Mouse (Mus musculus) erythroblast, adult 5-6 weeks (primary cell): ENCODE results near the gene Obscn. TPM values are rescaled to one million over a fixed set of nuclear protein-coding genes. Genes with fewer than 3 reads are reported as not detected.

Experiments
- ATAC-seq: replicated peaks from 2 replicates; pipeline ENCODE4 v1.8.0; 2016; ENCODE audit warnings: moderate number of reproducible peaks, mild to moderate bottlenecking, moderate TSS enrichment, inconsistent platforms; ENCODE audit not compliant: poor library complexity, low FRiP score, severe bottlenecking
- total RNA-seq, 2 experiments: library from RNA; stranded (forward) in 1 of 2; stranded (reverse) in 1 of 2; fragments of 150-400 nt in 1 of 2; fragments of 200-764, 138-1000 nt in 1 of 2; gene quantifications; 2 replicates each; pipeline versions ENCODE4 v1.2.3 to v1.2.4; 2015 to 2017; ENCODE audit warnings: low replicate concordance in 2 of 2

Gene Obscn
- total RNA-seq (2015; ENCODE audit: low replicate concordance) (0.42 and 0.96 TPM in 2 replicates), total RNA-seq (2017; ENCODE audit: low replicate concordance) (2.7 and 4.5 TPM in 2 replicates)

- no peak for ATAC-seq
These were observed at the start of gene Obscn for GRCm38 (mm10) chr11:59135904-59136452. Gene Obscn, minus strand, starts transcription at chr11:59136402.

- ATAC-seq, result no peak
These were observed 49.3 kb upstream of the Obscn start for GRCm38 (mm10) chr11:59185490-59185889.

DNA sequence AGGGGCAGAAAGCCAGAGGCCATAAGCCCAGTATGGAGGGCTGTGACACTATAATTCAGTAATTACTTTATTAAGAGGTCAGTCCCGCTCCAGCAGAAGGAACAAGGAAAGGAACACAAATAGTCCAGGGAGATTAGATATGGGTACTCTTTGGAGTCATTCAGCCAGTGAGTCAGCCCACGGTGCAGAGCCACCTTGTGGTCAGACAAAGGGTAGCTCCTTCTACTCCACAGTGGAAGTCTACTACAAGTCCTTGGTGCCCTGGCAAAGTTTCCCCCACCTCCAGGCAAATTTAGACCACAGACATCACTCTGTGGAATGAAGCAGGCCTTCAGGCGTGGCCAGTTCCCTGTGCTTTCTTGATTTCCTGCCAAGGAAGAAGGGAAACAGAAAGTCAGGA lies 47.6 kb upstream of the Obscn start:
- peak; percentile 88 for ATAC-seq

DNA sequence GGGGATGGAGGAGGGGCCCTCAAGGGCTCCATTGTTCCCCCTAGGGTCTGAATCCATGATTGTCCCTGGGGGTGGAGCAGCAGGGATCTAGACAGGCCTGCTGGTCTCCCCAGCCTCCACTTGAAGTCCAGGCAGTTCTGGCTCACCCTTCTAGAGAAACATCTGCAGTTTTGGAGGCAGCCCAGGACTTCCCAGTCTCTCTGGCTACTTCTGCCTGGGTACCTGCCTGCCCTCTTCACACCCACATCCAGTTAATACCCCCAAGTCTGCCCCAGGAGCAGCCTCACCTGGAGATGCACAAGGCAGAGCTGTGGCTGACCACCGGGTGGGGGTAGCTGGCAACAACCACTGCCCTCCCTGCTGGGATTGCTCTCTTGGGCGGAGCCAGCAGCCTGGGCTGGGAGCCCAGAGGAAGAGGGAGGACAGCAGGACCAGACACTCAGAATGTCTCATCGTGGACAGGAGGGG lies 46.7 kb upstream of the Obscn start, which contains the start of gene Gjc2:
Gjc2 (minus strand) TSS at position 350 of the 468 bp plus-strand sequence.
- peak; percentile 42 for ATAC-seq

DNA sequence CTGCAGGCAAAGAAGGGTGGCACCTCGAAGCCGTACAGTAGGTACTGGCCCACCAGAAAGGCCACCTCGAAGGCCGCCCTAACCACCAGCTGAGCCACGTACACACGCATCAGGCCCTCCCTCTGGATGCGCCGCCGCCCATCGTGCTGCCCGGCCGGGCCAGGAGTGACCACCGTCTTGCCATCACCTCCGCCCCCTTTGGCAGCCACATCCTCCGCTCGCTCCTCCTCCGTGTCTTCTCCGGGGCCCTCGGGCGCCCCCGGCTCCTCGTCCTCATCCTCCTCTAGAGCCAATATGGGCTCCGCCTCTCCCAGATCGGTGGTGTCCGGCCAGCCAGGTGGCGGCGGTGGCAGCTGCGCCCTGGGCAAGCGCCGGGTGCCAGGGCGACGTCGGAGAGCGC lies 40.7 kb upstream of the Obscn start:
- no peak for ATAC-seq

DNA sequence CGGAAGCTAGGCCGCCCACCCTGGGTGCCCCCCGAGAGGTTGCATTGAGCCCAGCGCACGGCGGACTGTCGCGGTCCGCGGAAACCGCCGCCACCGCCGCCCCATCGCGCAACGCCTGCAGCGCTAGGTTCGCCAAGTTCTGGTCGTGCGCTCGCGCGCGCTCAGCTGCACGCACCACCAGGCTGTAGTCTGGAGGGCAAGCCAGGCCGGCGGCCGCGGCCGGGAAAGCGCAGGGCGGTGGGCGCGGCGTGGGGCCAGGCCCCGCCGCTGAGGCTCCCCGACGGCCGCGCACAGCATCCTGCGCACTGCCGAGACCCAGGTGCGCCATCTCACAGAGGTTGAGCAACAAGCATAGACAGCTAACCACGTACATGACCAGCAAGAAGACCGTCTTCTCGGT lies 40.3 kb upstream of the Obscn start:
- no peak for ATAC-seq

GRCm38 (mm10) chr11:59174189-59174838 lies 38.1 kb upstream of the Obscn start:
- ATAC-seq, result no peak

DNA sequence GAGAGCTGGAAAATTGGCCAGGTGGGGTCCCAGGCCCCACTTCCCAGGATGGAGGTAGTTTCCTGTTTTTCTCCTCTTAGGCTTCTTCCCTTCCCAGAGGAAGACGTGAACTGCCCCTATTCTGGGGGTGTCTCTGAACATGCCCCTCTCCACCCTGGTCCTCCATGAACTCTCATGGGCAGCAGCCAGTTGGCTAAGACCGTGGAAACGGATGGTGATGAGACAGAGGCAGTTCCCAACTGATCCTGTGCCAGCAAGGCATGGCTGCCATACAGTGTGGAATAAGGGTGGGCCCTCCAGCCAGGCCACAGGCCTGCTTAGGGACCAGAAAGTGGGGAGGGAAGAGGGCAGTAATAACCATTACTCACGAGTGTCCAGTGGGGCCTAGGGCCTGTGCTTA lies 34.3 kb upstream of the Obscn start:
- ATAC-seq, result no peak

GRCm38 (mm10) chr11:59169807-59170206 lies 33.6 kb upstream of the Obscn start:
- no peak for ATAC-seq

DNA sequence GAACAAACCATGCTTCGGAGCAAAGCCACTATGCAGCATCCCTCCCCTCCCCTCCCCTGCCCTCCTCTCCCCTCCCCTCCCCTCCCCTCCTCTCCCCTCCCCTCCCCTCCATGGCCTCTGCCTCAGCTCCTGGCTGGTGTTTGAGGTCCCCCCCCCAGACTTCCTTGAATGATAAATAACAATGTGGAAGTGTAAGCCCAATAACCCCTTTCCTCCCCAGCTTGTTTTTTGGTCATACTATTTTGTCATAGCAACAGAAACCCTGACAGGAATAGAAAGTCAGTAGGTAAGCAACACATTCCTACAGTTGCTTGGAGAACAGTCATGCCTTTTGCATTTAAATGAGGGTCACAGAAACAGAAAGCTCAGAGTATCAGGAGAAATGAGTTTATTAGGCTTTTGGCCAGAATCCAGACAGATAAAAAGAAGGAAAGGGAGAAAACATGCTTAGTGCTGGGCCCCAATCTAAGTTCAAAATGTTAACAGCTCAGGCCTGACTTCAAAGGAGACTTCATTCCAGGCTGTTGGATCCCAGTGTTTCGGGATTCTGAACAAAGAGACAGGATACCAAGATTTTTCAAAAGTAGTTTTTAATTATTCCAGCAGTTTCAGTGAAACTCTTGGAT lies 29.5 kb upstream of the Obscn start:
- ATAC-seq, result no peak

DNA sequence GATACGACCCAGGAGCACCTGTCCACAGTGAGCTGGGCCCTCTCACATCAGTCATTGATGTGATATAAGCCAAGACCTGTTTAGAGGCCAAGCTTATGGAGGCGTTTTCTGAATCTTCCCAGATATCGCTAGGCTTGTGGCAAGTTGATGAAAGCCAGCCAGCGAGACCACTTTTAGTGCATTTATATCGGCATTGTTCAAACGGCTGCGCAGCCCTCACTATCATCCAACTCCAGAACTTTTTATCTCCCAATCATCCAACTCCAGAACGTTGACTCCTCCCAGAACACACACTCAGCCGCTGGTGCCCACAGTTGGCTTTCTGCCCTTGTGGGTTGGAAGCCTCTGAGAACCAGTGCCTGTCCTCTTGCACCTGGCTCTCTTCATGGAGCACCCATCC lies 28.2 kb upstream of the Obscn start:
- ATAC-seq, result peak; percentile 76

GRCm38 (mm10) chr11:59163255-59164236 lies 27.3 kb upstream of the Obscn start, which contains the start of gene Iba57:
Gene Iba57, minus strand, starts transcription at chr11:59163739.
- peak; percentile 76 for ATAC-seq

DNA sequence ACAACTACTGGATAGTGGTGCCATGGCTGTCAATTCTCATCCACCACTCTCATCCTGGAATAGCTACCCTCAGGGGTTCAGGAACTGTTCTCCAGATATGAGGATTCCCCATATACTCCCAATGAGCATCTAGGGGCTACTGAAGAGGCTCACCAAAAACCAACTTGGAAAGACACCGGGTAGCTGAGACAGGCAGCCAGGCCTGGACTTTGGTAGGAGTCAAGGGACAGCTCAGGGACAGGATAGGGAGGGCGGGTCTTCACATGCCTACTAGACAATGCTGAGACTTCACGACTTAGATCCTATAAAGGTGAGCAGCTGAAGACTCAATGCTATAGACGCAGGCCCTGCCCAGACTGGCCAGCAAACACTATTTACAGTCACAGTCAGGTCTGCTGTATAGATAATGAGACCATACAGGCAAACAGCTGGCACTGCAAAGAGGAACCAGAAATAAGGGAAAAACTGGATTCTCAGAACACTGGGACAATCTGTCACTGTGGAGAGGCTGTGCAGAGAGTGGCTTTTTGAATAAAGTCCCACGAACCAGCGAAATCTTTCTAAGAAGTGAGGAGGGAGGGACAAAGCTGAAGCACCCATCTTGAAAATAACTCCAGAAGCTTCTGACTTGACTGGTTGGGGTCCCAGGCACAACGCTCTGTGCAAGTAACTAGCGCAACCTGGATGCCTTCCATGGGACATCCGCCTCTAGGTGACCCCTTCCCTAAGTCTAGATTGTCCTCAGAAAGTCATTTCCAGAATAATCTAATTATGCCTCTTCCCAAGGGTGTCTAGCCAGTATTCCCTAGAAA lies 26.4 kb upstream of the Obscn start:
- peak; percentile 24; the same call in 1 of the 2 replicates for ATAC-seq

DNA sequence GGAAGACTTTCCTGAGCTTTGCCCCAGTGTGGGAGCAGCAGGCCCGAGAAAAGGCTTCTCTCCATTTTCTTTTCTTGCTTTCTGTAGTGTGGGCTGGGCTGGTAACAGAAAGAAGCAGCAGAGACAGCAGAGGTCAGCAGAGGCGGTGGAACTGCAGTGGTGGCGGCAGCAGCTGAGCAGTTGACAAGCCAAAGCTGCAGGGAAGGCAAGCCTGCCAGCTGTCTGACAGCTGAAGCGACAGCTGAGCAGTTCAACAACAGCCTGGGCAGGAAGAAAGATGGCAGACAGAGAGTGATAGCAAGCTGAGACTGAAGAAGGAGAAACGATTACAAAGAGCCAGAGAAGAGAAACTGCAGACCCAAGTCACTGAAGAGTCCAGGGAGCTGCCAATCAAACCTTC lies 25.2 kb upstream of the Obscn start:
- no peak for ATAC-seq

DNA sequence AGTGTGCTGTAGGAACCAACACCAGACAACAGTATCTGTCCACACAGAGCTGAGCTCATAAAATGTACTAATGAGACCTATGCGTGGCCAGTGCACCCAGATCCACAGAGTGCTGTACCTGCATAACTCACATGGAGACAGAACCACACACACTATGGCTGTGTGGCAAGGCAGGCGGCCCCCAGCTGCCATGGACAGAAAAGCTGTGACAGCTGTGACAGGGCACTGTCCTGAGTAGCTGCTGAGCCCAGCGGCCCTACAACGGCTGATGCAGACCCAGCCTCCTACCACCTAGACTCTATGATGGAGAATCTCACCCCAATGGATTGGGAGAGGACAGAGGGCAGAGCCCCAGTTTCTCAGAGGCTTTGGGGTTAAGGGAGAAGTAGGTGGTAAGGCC lies 23.4 kb upstream of the Obscn start:
- no peak for ATAC-seq

DNA sequence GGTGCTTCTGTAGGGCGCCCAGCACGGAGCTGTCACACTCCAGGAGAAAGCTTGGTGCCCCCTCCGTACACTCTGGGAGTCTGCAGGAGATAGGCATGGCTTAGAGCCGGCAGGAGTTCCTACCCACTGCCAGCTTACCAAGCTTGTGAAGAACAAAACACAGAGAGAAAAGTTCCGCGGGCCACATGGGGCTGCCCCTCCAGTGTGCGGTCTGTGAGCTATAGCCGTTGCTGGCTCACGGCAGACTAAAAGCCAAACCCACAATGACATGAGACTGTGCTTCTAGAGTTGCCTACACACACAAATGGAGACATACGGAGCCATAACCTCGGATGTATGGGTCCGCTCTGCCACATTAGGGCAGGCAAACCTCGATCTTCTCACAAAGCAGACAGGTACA lies 22.9 kb upstream of the Obscn start:
- no peak for ATAC-seq

GRCm38 (mm10) chr11:59155900-59156299 lies 19.7 kb upstream of the Obscn start:
- no peak for ATAC-seq

DNA sequence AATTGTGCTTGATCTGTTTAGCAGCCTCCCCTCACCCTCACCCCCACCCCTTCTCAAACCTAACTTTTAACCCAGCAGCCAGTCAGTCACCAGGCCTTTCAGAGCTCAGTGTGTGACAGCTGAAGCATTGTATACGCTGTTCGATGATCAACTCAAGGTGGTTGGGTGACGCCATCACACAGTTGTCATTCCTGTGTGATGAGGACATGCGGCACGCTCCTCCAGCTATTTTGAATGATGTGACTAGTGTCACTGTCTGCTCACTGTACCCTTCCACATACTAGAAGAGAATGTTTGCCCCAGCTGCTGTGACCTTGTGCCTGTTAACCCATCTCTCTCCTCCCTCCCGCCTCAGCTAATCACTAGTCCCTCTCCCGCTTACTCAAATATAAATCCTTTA lies 18.0 kb upstream of the Obscn start:
- ATAC-seq, result 0 out of 2 replicates have a peak, but pooled peaks have one; percentile 12

- ATAC-seq, result 0 out of 2 replicates have a peak, but pooled peaks have one; percentile 34
These were observed 15.5 kb upstream of the Obscn start for GRCm38 (mm10) chr11:59151729-59152128.
